Mouse (Mus musculus) embryonic facial prominence, embryonic 15.5 days (tissue): ENCODE measurements around the gene Rin3. TPM values are rescaled to one million over a fixed set of nuclear protein-coding genes. Genes with fewer than 3 reads are reported as not detected.

Source experiments
- ATAC-seq: fragments of 200-750 bp; cut with Nextera tagmentation; 2 replicates; pipeline ENCODE4 v1.8.0; 2017; ENCODE audit warnings: low read depth, moderate TSS enrichment; ENCODE audit not compliant: insufficient number of reproducible peaks, low FRiP score, low TSS enrichment
- H3K27ac ChIP-seq: fragments of 300-500 bp; sonication (generic); replicated peaks from 2 replicates; pipeline ENCODE4 v1.5.1; 2015; ENCODE audit warnings: mild to moderate bottlenecking, inconsistent platforms
- H3K27me3 ChIP-seq: fragments of 300-500 bp; sonication (generic); 2 replicates; pipeline ENCODE4 v1.6.1; 2015; ENCODE audit warnings: inconsistent platforms
- H3K36me3 ChIP-seq: fragments of 300-500 bp; sonication (generic); 2 replicates; pipeline ENCODE4 v1.6.1; 2015; ENCODE audit warnings: mild to moderate bottlenecking, inconsistent platforms
- H3K4me1 ChIP-seq: fragments of 300-500 bp; sonication (generic); 2 replicates; pipeline ENCODE4 v1.6.1; 2015; ENCODE audit warnings: inconsistent platforms
- H3K4me2 ChIP-seq: fragments of 300-500 bp; sonication (generic); replicated peaks from 2 replicates; pipeline ENCODE4 v1.6.1; 2015; ENCODE audit warnings: mild to moderate bottlenecking, inconsistent platforms
- H3K4me3 ChIP-seq: fragments of 300-500 bp; sonication (generic); replicated peaks from 2 replicates; pipeline ENCODE4 v1.5.1; 2015; ENCODE audit warnings: mild to moderate bottlenecking, inconsistent platforms
- H3K9ac ChIP-seq: fragments of 300-500 bp; sonication (generic); 2 replicates; pipeline ENCODE4 v1.6.1; 2015; ENCODE audit warnings: inconsistent platforms
- H3K9me3 ChIP-seq: fragments of 300-500 bp; sonication (generic); replicated peaks from 2 replicates; pipeline ENCODE4 v1.6.1; 2016; ENCODE audit warnings: inconsistent platforms
- WGBS: fragments of 180-500 bp; shearing (Covaris S2); methylation state at CpG from one replicate; pipeline ENCODE4 v1.1.7; 2015; 5-methylcytosine and 5-hydroxymethylcytosine counted together
- polyA plus RNA-seq: library from polyadenylated mRNA; unstranded; fragments of >200 nt; fragmentation: Nextera tagmentation; extraction: Ambion mirVana; gene quantifications from 2 replicates; pipeline ENCODE4 v1.2.1, GENCODE M21; 2015

Rin3 gene
- polyA plus RNA-seq, 1 experiment from 2014 or later, result 8.5 TPM

DNA sequence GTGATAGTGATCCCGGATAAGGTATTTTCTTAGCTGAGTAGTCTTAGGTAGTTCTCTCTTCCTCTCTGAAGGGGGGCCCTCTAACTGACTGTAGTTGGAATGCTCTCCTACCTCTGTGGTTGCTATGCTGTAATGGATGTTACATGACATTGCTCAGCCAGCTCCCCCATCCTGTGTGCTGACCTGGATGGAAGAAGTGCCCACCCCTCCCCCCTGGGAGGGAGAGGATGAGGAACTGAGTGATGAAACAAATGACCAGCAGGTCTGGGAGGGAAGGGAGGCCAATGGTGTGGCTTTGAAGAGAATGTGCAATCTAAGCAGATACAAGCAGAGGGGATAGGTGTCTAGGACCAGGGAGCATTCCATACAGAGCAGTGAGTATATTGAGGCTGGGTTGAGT is 73.9 kb downstream of the Rin3 start:
- no peaks in the 10 kb centered on the region for H3K9me3 ChIP-seq
- 95% methylated on average over 1 of the region's 1 CpGs for WGBS

DNA sequence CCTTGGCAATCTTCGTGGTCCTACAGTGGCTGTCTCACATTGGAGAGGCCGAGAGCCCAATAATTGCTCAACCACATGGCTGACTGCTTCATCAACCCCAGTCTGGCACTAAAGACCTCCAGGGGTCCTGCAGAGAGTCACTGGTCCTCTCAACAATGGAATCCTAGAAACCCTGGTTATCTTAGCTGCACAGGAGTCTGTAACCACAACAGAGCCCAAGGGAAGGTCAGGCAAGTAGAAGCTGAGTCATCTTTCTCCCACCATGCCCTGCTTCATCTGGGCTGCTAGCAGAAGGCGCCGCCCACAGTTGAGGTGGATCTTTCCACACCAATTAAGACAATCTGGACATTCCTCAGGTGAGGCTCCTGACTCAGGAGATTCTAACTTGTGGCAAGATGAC is 76.5 kb downstream of the Rin3 start:
- H3K4me1 ChIP-seq, result no peaks in the 10 kb centered on the region
- H3K36me3 ChIP-seq, result peaks cover 7% of the 10 kb centered on the region
- H3K27ac ChIP-seq, result no peak overlapping the region
- H3K27me3 ChIP-seq, result no peaks in the 10 kb centered on the region
- H3K4me2 ChIP-seq, result no peak overlapping the region
- no peak for ATAC-seq
- H3K9ac ChIP-seq, result no peak overlapping the region
- H3K9me3 ChIP-seq, result no peaks in the 10 kb centered on the region
- WGBS, result 91% methylated on average over 4 of the region's 4 CpGs
- H3K4me3 ChIP-seq, result no peak overlapping the region

More for the DNA sequence above, 73.9 kb downstream of the Rin3 start:
- Histone ChIP-seq H3K4me1 (no peaks in the 10 kb centered on the region), H3K36me3 (peaks cover 7% of the 10 kb centered on the region), H3K9ac (no peak overlapping the region), H3K4me3 (no peak overlapping the region), H3K27ac (no peak overlapping the region), H3K27me3 (no peaks in the 10 kb centered on the region), H3K4me2 (no peak overlapping the region)
- no peak for ATAC-seq

DNA sequence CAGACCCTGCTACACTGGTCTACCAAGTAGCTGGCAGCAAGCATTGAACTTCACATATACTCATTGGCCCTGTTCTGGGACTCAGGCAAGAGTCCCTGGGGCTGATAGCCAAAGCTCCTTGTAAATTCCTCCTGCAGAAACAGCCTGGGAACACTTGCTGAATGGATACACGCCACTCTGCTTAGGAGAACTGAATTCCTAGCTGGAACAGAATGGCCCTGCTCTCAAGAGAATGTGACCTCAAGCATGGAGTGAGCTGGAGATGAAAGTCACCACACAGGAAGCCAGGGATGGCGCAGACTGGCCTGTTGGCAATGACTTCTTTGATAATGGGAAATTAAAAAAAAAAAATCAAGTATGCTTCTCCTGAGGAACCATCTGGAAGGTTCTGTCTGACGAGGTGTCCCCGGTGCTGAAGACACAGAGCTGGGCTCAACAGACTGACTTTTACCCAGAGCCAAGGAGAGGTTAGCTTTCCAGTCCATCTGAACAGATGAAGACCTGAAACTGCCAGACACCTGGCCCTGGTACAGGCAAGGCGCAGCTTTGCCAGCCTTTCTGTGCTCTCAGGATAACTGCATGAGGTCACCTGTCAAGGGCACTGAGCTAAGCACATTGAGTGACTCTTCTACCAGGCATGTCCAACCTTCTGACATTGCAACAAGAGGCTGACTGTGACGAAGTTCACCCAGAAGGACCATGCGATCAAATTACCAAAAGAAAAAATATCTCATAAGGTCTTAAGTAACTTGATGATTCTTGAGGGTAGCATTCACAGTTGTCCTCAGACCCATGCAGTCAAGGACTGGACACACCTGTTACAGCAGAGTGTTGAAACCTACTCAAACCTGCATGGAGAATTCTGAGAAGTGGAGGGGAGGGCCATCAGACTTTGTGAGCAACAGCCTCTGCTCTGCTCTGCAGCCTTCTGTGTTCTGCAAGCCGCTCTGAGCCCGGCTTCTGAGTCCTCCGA is 78.6 kb downstream of the Rin3 start:
- no peak for ATAC-seq
- Histone ChIP-seq H3K27ac (no peak overlapping the region), H3K27me3 (no peaks in the 10 kb centered on the region), H3K9me3 (no peaks in the 10 kb centered on the region), H3K4me2 (no peak overlapping the region), H3K36me3 (peaks cover 7% of the 10 kb centered on the region), H3K9ac (no peak overlapping the region), H3K4me1 (no peaks in the 10 kb centered on the region), H3K4me3 (no peak overlapping the region)
- 80% methylated on average over 10 of the region's 10 CpGs for WGBS

DNA sequence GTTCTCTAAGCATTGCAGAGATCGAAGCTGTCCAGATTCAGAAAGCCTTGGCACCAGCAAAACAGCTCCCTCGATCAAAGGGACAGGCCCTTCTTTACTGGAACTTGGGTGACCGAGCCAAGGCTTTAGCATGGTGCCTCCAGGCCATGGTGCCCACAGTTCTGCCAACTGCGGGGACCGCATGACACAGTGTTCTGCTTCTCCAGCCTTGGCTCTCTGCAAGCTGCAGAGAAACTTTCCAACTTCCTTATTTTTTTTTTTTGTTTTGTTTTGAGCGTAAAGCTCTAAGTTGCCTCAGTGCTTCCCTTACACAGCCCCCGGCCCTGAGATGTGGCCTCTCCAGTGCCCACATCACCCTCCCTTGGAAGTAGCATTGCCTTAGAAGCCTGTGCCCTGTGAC is 82.2 kb downstream of the Rin3 start:
- no peak overlapping the region for H3K27ac ChIP-seq
- peaks cover 7% of the 10 kb centered on the region; the same call in 1 of the 2 replicates for H3K36me3 ChIP-seq
- no peak for ATAC-seq
- no peaks in the 10 kb centered on the region for H3K27me3 ChIP-seq
- WGBS, result 85% methylated on average over 7 of the region's 7 CpGs
- H3K4me2 ChIP-seq, result no peak overlapping the region
- H3K4me3 ChIP-seq, result no peak overlapping the region
- H3K9me3 ChIP-seq, result no peaks in the 10 kb centered on the region
- H3K4me1 ChIP-seq, result peaks cover 11% of the 10 kb centered on the region; the same call in 1 of the 2 replicates
- no peak overlapping the region for H3K9ac ChIP-seq

GRCm38 (mm10) chr12:102366126-102366816 is 83.4 kb downstream of the Rin3 start:
- H3K4me2 ChIP-seq, result no peak overlapping the region
- H3K36me3 ChIP-seq, result peaks cover 7% of the 10 kb centered on the region; the same call in 1 of the 2 replicates
- 87% methylated on average over 9 of the region's 9 CpGs for WGBS
- H3K9me3 ChIP-seq, result no peaks in the 10 kb centered on the region
- H3K4me3 ChIP-seq, result no peak overlapping the region
- peaks cover 11% of the 10 kb centered on the region; the same call in 1 of the 2 replicates for H3K4me1 ChIP-seq
- H3K27me3 ChIP-seq, result no peaks in the 10 kb centered on the region
- H3K9ac ChIP-seq, result no peak overlapping the region
- no peak overlapping the region for H3K27ac ChIP-seq
- no peak for ATAC-seq

GRCm38 (mm10) chr12:102367075-102367474 is 84.2 kb downstream of the Rin3 start:
- Histone ChIP-seq H3K36me3 (peaks cover 12% of the 10 kb centered on the region; the same call in 1 of the 2 replicates), H3K4me2 (no peak overlapping the region), H3K9me3 (no peaks in the 10 kb centered on the region), H3K9ac (no peak overlapping the region), H3K27me3 (no peaks in the 10 kb centered on the region), H3K27ac (no peak overlapping the region), H3K4me1 (peaks cover 11% of the 10 kb centered on the region; the same call in 1 of the 2 replicates), H3K4me3 (no peak overlapping the region)
- no peak for ATAC-seq
- 69% methylated on average over 3 of the region's 3 CpGs for WGBS

- Histone ChIP-seq H3K27me3 (no peaks in the 10 kb centered on the region), H3K9ac (no peak overlapping the region), H3K4me1 (peaks cover 11% of the 10 kb centered on the region; the same call in 1 of the 2 replicates), H3K27ac (no peak overlapping the region), H3K9me3 (no peaks in the 10 kb centered on the region), H3K36me3 (peaks cover 12% of the 10 kb centered on the region; the same call in 1 of the 2 replicates), H3K4me2 (no peak overlapping the region), H3K4me3 (no peak overlapping the region)
- no peak for ATAC-seq
- 72% methylated on average over 7 of the region's 7 CpGs for WGBS
Observed at GRCm38 (mm10) chr12:102368066-102368465, 85.2 kb downstream of the Rin3 start.

GRCm38 (mm10) chr12:102368556-102368955 is 85.7 kb downstream of the Rin3 start:
- 86% methylated on average over 14 of the region's 14 CpGs for WGBS
- ATAC-seq, result no peak
- no peak overlapping the region for H3K9ac ChIP-seq

DNA sequence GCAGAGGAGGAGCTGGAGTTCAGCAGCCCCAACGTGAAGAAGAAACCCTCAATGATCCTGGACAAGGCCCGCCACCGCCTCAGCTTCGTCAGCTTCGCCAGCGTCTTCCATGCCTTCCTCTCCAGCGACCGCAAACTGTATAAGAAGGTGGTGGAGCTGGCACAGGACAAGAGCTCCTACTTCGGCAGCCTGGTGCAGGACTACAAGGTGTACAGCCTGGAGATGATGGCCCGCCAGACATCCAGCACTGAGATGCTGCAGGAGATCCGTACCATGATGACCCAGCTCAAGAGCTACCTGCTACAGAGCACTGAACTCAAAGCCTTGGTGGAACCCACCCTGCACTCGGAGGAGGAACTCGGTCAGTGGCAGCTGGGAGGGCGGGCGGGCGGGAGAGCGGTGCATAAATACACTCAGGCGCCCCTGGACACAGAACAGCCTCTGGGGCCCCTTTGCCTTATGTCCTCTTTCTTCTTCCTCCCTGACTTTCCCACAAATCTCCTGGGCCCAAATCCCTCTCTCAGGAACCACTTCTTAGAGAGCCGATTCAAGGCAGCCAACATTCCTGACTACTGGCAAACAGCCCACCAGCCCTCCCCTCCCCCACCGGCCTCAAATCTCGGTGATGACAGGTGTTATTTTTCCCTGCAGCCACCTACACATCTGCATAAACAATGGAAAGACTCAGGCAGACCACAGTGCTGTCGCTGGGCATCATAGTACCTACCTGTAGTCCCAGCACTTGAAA is 86.8 kb downstream of the Rin3 start:
- Histone ChIP-seq H3K4me3 (no peak overlapping the region), H3K9me3 (no peaks in the 10 kb centered on the region), H3K4me1 (peaks cover 11% of the 10 kb centered on the region; the same call in 1 of the 2 replicates), H3K4me2 (no peak overlapping the region), H3K9ac (no peak overlapping the region), H3K36me3 (peaks cover 12% of the 10 kb centered on the region; the same call in 1 of the 2 replicates), H3K27me3 (no peaks in the 10 kb centered on the region), H3K27ac (no peak overlapping the region)
- ATAC-seq, result no peak
- 67% methylated on average over 22 of the region's 22 CpGs for WGBS

More at GRCm38 (mm10) chr12:102368556-102368955, 85.7 kb downstream of the Rin3 start:
- no peaks in the 10 kb centered on the region for H3K9me3 ChIP-seq
- H3K27me3 ChIP-seq, result no peaks in the 10 kb centered on the region
- H3K4me1 ChIP-seq, result peaks cover 11% of the 10 kb centered on the region; the same call in 1 of the 2 replicates
- H3K36me3 ChIP-seq, result peaks cover 12% of the 10 kb centered on the region; the same call in 1 of the 2 replicates
- no peak overlapping the region for H3K4me2 ChIP-seq
- no peak overlapping the region for H3K27ac ChIP-seq
- no peak overlapping the region for H3K4me3 ChIP-seq

GRCm38 (mm10) chr12:102370931-102371500 is 88.2 kb downstream of the Rin3 start:
- Histone ChIP-seq H3K27ac (no peak overlapping the region), H3K4me1 (peaks cover 11% of the 10 kb centered on the region; the same call in 1 of the 2 replicates), H3K4me2 (no peak overlapping the region), H3K27me3 (no peaks in the 10 kb centered on the region), H3K36me3 (peaks cover 12% of the 10 kb centered on the region; the same call in 1 of the 2 replicates), H3K9ac (no peak overlapping the region), H3K9me3 (no peaks in the 10 kb centered on the region), H3K4me3 (no peak overlapping the region)
- 83% methylated on average over 4 of the region's 4 CpGs for WGBS
- no peak for ATAC-seq
